8 mouse cellular contexts compared by ENCODE assay signal in the genomic region with DNA sequence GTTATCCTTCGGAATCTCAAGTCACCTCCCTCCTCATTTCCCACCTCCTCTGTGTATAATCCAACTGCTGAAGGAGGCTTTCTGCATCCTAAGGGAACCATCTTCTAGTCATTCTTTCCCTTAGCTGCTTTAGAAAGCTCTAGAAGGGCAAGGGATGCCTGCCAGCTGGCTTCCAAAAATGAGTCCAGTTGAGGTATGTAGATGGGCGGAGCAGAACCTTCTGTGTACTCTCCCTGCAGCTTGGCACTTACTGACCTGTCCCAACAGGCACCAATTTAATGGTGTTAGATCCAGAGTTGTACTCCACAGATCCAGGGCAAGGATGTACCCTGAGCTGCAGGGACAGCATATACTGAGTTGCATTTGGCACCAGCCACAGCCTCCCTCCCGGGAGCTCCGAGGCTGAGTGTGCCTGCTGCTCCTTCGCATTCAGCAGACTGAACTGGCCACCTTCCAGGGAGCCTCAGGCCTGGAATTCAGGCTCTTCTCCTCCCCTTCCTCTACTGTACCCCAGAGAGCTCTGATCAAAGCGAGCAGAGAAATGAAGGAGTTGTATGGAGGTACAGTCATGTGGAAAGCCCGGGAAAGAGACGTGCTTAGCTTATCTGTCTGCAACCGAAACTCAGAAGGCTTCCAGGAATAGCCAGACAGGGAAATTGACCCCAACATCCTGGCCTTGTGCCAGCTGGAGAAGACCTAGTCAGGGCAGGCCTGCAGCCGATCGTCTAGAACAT.
DNase-seq lines count a peak whose midpoint lies in the region; ATAC-seq lines count a peak whose summit lies in the region.

No protein-coding gene starts in this region.

- H3K4me1 ChIP-seq in hindbrain, embryonic 12.5 days = peaks cover 17% of the 10 kb centered on the region

- H3K4me3 ChIP-seq in hindbrain, embryonic 12.5 days = no peak overlapping the region

- no peak overlapping the region for H3K9ac ChIP-seq in hindbrain, embryonic 12.5 days

- H3K27me3 ChIP-seq in hindbrain, embryonic 12.5 days = no peaks in the 10 kb centered on the region

- ATAC-seq in hindbrain, embryonic 12.5 days (ENCODE audit: low FRiP score) = no peak
- ATAC-seq in granulocyte monocyte progenitor cell, adult 5-6 weeks (replicated peaks; ENCODE audit: poor library complexity, severe bottlenecking) = no peak

- H3K9me3 ChIP-seq in hindbrain, embryonic 12.5 days (replicated peaks) = no peaks in the 10 kb centered on the region

- no peak overlapping the region for H3K4me2 ChIP-seq in hindbrain, embryonic 12.5 days (replicated peaks)

- WGBS in hindbrain, embryonic 12.5 days = 63% methylated on average over 11 of the region's 11 CpGs

- H3K27ac ChIP-seq in hindbrain, embryonic 12.5 days = peak overlapping the region; percentile 55; the same call in 1 of the 2 replicates

- no peaks in the 10 kb centered on the region for H3K36me3 ChIP-seq in hindbrain, embryonic 12.5 days

- peak; percentile 91 for DNase-seq in 3T3-L1 (ENCODE audit: low read depth, low spot score)
- DNase-seq in brain, adult 2 months (ENCODE audit: low read depth, low spot score) = peak; percentile 93
- peak; percentile 68 to 75 for DNase-seq in frontal cortex, postnatal 36 days (ENCODE audit: low spot score in 2 of 2)
- DNase-seq in layer of hippocampus, postnatal 10 days (ENCODE audit: low spot score in 2 of 2) = peak; percentile 57 to 64
- DNase-seq in lung, postnatal 25 days (ENCODE audit: low spot score) = peak; percentile 28
- DNase-seq in urinary bladder, adult 2 months (ENCODE audit: low spot score) = peak; percentile 28

Comparison
In these comparisons a context has a peak if more than half of its experiments do, and no peak if none do; other contexts are left out.
1. DNase-seq: peak in every context shown above with its lines; median percentile 93 in brain, adult 2 months; 91 in 3T3-L1; 72 in frontal cortex, postnatal 36 days; 60 in layer of hippocampus, postnatal 10 days; 28 in lung, postnatal 25 days; 28 in urinary bladder, adult 2 months.